Mouse (Mus musculus): Measurements from ENCODE around the gene Gm7358.
"Not testable (repeated sequence)": the region's sequence is repeated elsewhere in the genome, so short reads cannot be mapped to it uniquely, and the experiment has no call there.

DNA sequence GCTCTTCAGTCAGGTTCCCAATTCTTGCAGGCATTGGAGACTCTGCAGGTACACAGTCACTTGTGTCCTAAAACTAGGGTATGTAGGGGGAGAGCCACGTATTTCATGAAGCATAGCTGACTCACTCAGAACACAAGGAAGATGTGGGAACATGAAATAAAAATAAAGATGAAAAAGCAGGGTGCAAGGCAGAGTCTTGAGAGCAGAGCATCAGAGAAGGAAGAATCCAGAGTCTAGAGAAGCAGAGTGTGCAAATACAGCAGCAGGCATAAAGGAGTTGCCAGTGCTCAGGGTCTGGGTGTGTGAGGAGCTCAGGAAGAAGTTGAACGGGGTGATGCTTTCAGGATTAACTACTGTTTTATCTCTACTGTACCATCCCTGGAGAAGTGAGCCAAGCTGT is 17.5 kb downstream of the Gm7358 start:
- not testable (repeated sequence) for TF ChIP-seq CTCF (IDR thresholded peaks at IDR 0.05); POLR2A (IDR thresholded peaks at IDR 0.05; ENCODE audit: insufficient read depth, low read depth, low read length); EP300 (IDR thresholded peaks at IDR 0.05; ENCODE audit: insufficient read depth, low read depth, low read length)

Data from heart, adult 2 months (tissue).